Mouse (Mus musculus): ENCODE measurements around the gene Mstn.

Mstn gene

GRCm38 (mm10) chr1:53061340-53061739 lies at the start of gene Mstn:
Gene Mstn (plus strand): TSS chr1:53061640.
- no peak for DNase-seq (ENCODE audit: low read depth, low spot score)

GRCm38 (mm10) chr1:53014716-53015115 lies 46.7 kb upstream of the Mstn start:
- no peak for DNase-seq (ENCODE audit: low read depth, low spot score)

- DNase-seq (ENCODE audit: low read depth, low spot score) = no peak
Observed at GRCm38 (mm10) chr1:53015606-53016005, 45.8 kb upstream of the Mstn start.

GRCm38 (mm10) chr1:53018746-53019505 lies 42.5 kb upstream of the Mstn start:
- no peak for DNase-seq (ENCODE audit: low read depth, low spot score)

- DNase-seq (ENCODE audit: low read depth, low spot score) = no peak
Observed at GRCm38 (mm10) chr1:53020079-53020478, 41.4 kb upstream of the Mstn start, which contains the start of gene 1700019D03Rik. Gene 1700019D03Rik (minus strand): TSS chr1:53020179.

GRCm38 (mm10) chr1:53032550-53032949 lies 28.9 kb upstream of the Mstn start:
- peak; percentile 16 for DNase-seq (ENCODE audit: low read depth, low spot score)

GRCm38 (mm10) chr1:53037443-53037871 lies 24.0 kb upstream of the Mstn start:
- no peak for DNase-seq (ENCODE audit: low read depth, low spot score)

GRCm38 (mm10) chr1:53049763-53050427 lies 11.5 kb upstream of the Mstn start:
- DNase-seq (ENCODE audit: low read depth, low spot score) = no peak

- DNase-seq (ENCODE audit: low read depth, low spot score) = peak; percentile 45
Observed at GRCm38 (mm10) chr1:53053087-53054022, 8.1 kb upstream of the Mstn start.

GRCm38 (mm10) chr1:53059106-53059505 lies 2.3 kb upstream of the Mstn start:
- no peak for DNase-seq (ENCODE audit: low read depth, low spot score)

- DNase-seq (ENCODE audit: low read depth, low spot score) = no peak
Observed at GRCm38 (mm10) chr1:53060499-53060898, 941 bp upstream of the Mstn start.

- DNase-seq (ENCODE audit: low read depth, low spot score) = no peak
Observed at GRCm38 (mm10) chr1:53061871-53062608, 600 bp downstream of the Mstn start.

GRCm38 (mm10) chr1:53063921-53064320 lies 2.5 kb downstream of the Mstn start:
- DNase-seq (ENCODE audit: low read depth, low spot score) = no peak

- DNase-seq (ENCODE audit: low read depth, low spot score) = no peak
Observed at GRCm38 (mm10) chr1:53069726-53070514, 8.5 kb downstream of the Mstn start.

GRCm38 (mm10) chr1:53070664-53071175 lies 9.3 kb downstream of the Mstn start:
- no peak for DNase-seq (ENCODE audit: low read depth, low spot score)

GRCm38 (mm10) chr1:53076656-53077055 lies 15.2 kb downstream of the Mstn start:
- no peak for DNase-seq (ENCODE audit: low read depth, low spot score)

- no peak for DNase-seq (ENCODE audit: low read depth, low spot score)
Observed at GRCm38 (mm10) chr1:53079876-53080275, 18.4 kb downstream of the Mstn start.

GRCm38 (mm10) chr1:53080603-53081002 lies 19.2 kb downstream of the Mstn start:
- no peak for DNase-seq (ENCODE audit: low read depth, low spot score)

- no peak for DNase-seq (ENCODE audit: low read depth, low spot score)
Observed at GRCm38 (mm10) chr1:53085256-53085655, 23.8 kb downstream of the Mstn start.

GRCm38 (mm10) chr1:53085991-53086390 lies 24.6 kb downstream of the Mstn start:
- DNase-seq (ENCODE audit: low read depth, low spot score) = no peak
